Mouse (Mus musculus) midbrain, postnatal 0 days (tissue): Measurements from ENCODE around the gene Lclat1. TPM values are rescaled to one million over a fixed set of nuclear protein-coding genes. Genes with fewer than 3 reads are reported as not detected.
"Not testable (repeated sequence)": the region's sequence is repeated elsewhere in the genome, so short reads cannot be mapped to it uniquely, and the experiment has no call there.

Experiments used
- ATAC-seq: fragments of 200-750 bp; cut with Nextera tagmentation; 2 replicates; pipeline ENCODE4 v1.8.0; 2017; ENCODE audit warnings: moderate number of reproducible peaks, mild to moderate bottlenecking, moderate TSS enrichment, moderate library complexity; ENCODE audit not compliant: low FRiP score
- DNase-seq: peaks from one replicate; pipeline ENCODE4 v3.0.0-alpha.2; 2015; ENCODE audit warnings: low spot score
- H3K27ac ChIP-seq: fragments of 300-500 bp; sonication (generic); 2 replicates; pipeline ENCODE4 v1.5.1; 2014; ENCODE audit warnings: low read depth, mild to moderate bottlenecking, low read length, mixed read lengths
- H3K27me3 ChIP-seq: fragments of 300-500 bp; sonication (generic); 2 replicates; pipeline ENCODE4 v1.6.1; 2014; ENCODE audit warnings: low read length, control low read depth, mixed read lengths; ENCODE audit not compliant: insufficient read depth
- H3K36me3 ChIP-seq: fragments of 300-500 bp; sonication (generic); 2 replicates; pipeline ENCODE4 v1.6.1; 2014; ENCODE audit warnings: low read length, control low read depth, mixed read lengths; ENCODE audit not compliant: insufficient read depth
- H3K4me1 ChIP-seq: fragments of 300-500 bp; sonication (generic); 2 replicates; pipeline ENCODE4 v1.6.1; 2014; ENCODE audit warnings: mild to moderate bottlenecking, control low read depth, antibody characterized with exemption, low read length, mixed read lengths; ENCODE audit not compliant: insufficient read depth
- H3K4me2 ChIP-seq: fragments of 300-500 bp; sonication (generic); 2 replicates; pipeline ENCODE4 v1.6.1; 2014; ENCODE audit warnings: low read depth, mild to moderate bottlenecking, low read length, mixed read lengths; ENCODE audit not compliant: poor library complexity, severe bottlenecking
- H3K4me3 ChIP-seq: fragments of 300-500 bp; sonication (generic); 2 replicates; pipeline ENCODE4 v1.5.1; 2014; ENCODE audit warnings: low read depth, mild to moderate bottlenecking, low read length, moderate library complexity
- H3K9ac ChIP-seq: fragments of 300-500 bp; sonication (generic); replicated peaks from 2 replicates; pipeline ENCODE4 v1.6.1; 2014; ENCODE audit warnings: mild to moderate bottlenecking, low read length, moderate library complexity, mixed read lengths; ENCODE audit not compliant: poor library complexity, severe bottlenecking
- H3K9me3 ChIP-seq: fragments of 300-500 bp; sonication (generic); 2 replicates; pipeline ENCODE4 v1.6.1; 2016; ENCODE audit warnings: low read length, control low read depth
- CTCF ChIP-seq: IDR thresholded peaks from 2 replicates; pipeline ENCODE4 v1.5.1; 2016; ENCODE audit warnings: antibody characterized with exemption, mild to moderate bottlenecking
- WGBS: fragments of 180-500 bp; shearing (Covaris S2); extraction: QIAGEN DNeasy Blood & Tissue Kit; methylation state at CpG from one replicate; pipeline ENCODE4 v1.1.7; 2014; 5-methylcytosine and 5-hydroxymethylcytosine counted together
- polyA plus RNA-seq: library from polyadenylated mRNA; unstranded; fragments of >200 nt; fragmentation: Nextera tagmentation; extraction: Ambion mirVana; gene quantifications from 2 replicates; pipeline ENCODE4 v1.2.1, GENCODE M21; 2015
- total RNA-seq: library from RNA; depleted of rRNA; stranded (reverse); fragments of >200 nt; gene quantifications from 2 replicates; pipeline ENCODE4 v1.2.3, GENCODE M21; 2014

Gene Lclat1
- total and polyA plus RNA-seq, 2 experiments from 2014 or later = 12.4 to 25.6 TPM

GRCm38 (mm10) chr17:73142029-73142428 lies 34.2 kb downstream of the Lclat1 start:
- DNase-seq (no peak), ATAC-seq (no peak)
- Histone ChIP-seq H3K4me1 (no peaks in the 10 kb centered on the region), H3K4me2 (no peak overlapping the region), H3K27me3 (no peaks in the 10 kb centered on the region), H3K36me3 (no peaks in the 10 kb centered on the region), H3K9ac (no peak overlapping the region), H3K4me3 (no peak overlapping the region), H3K9me3 (no peaks in the 10 kb centered on the region), H3K27ac (no peak overlapping the region)
- no peak for TF ChIP-seq CTCF
- WGBS = 97% methylated on average over 4 of the region's 4 CpGs

- no peaks in the 10 kb centered on the region for H3K9me3 ChIP-seq
- no peaks in the 10 kb centered on the region for H3K36me3 ChIP-seq
- H3K4me3 ChIP-seq = no peak overlapping the region
- H3K27me3 ChIP-seq = no peaks in the 10 kb centered on the region
- TF ChIP-seq CTCF = no peak
- no peak overlapping the region for H3K27ac ChIP-seq
- no peak overlapping the region for H3K9ac ChIP-seq
- 84% methylated on average over 2 of the region's 2 CpGs for WGBS
- no peak for ATAC-seq
- no peak for DNase-seq
- no peak overlapping the region for H3K4me2 ChIP-seq
- H3K4me1 ChIP-seq = no peaks in the 10 kb centered on the region
Observed at GRCm38 (mm10) chr17:73142445-73142844, 34.7 kb downstream of the Lclat1 start.

GRCm38 (mm10) chr17:73145426-73145825 lies 37.6 kb downstream of the Lclat1 start:
- H3K36me3 ChIP-seq = no peaks in the 10 kb centered on the region
- no peaks in the 10 kb centered on the region for H3K4me1 ChIP-seq
- 95% methylated on average over 2 of the region's 2 CpGs for WGBS
- ATAC-seq = no peak
- H3K27me3 ChIP-seq = no peaks in the 10 kb centered on the region
- no peak overlapping the region for H3K4me3 ChIP-seq
- H3K9ac ChIP-seq = no peak overlapping the region
- no peak for TF ChIP-seq CTCF
- no peak overlapping the region for H3K27ac ChIP-seq
- H3K9me3 ChIP-seq = no peaks in the 10 kb centered on the region
- DNase-seq = no peak
- H3K4me2 ChIP-seq = no peak overlapping the region

- Histone ChIP-seq H3K9ac (no peak overlapping the region), H3K4me1 (no peaks in the 10 kb centered on the region), H3K9me3 (no peaks in the 10 kb centered on the region), H3K36me3 (no peaks in the 10 kb centered on the region), H3K4me2 (no peak overlapping the region), H3K4me3 (no peak overlapping the region), H3K27me3 (no peaks in the 10 kb centered on the region), H3K27ac (no peak overlapping the region)
- DNase-seq (no peak), ATAC-seq (no peak)
- no peak for TF ChIP-seq CTCF
- 83% methylated on average over 2 of the region's 2 CpGs for WGBS
Observed at GRCm38 (mm10) chr17:73148607-73149006, 40.8 kb downstream of the Lclat1 start.

GRCm38 (mm10) chr17:73152790-73153525 lies 45.2 kb downstream of the Lclat1 start:
- 84% methylated on average over 3 of the region's 3 CpGs for WGBS
- not testable (repeated sequence) for H3K9me3 ChIP-seq, H3K36me3 ChIP-seq, H3K4me3 ChIP-seq, H3K9ac ChIP-seq, H3K27me3 ChIP-seq, H3K4me1 ChIP-seq, H3K4me2 ChIP-seq, DNase-seq, ATAC-seq, H3K27ac ChIP-seq

- WGBS = 96% methylated on average over 2 of the region's 2 CpGs
- TF ChIP-seq CTCF = no peak
- DNase-seq (no peak), ATAC-seq (no peak)
- Histone ChIP-seq H3K4me2 (no peak overlapping the region), H3K27me3 (no peaks in the 10 kb centered on the region), H3K36me3 (no peaks in the 10 kb centered on the region), H3K27ac (no peak overlapping the region), H3K4me1 (no peaks in the 10 kb centered on the region), H3K9me3 (no peaks in the 10 kb centered on the region), H3K4me3 (no peak overlapping the region), H3K9ac (no peak overlapping the region)
Observed at GRCm38 (mm10) chr17:73153672-73154071, 45.9 kb downstream of the Lclat1 start.
